Mouse (Mus musculus): ENCODE measurements around the gene Elp4.

Gene Elp4

DNA sequence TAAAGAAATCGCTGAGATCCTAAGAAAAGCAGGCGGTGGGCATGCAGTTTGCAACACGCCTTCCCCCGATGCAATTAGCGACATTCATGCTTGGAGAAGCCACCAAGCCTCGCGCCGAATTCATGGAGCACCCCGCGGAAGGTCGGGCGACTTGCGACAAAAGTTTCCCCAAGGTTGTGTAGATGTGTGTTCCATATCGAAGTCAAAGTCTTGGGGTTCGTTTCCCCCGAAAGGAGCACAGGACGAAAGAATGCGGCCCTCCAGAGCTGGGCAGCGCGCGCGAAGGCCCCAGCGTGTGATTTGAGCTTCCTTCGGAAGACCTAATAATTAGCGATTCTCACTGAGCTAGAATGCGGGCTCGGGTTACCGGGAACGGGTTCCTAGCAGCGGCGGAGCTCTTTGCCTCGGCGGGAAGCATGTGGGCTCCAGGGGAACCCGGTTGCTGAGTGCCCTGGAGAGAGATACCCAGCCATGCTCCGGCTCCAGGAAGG, 234.9 kb downstream of the Elp4 start:
- no peak for DNase-seq

DNA sequence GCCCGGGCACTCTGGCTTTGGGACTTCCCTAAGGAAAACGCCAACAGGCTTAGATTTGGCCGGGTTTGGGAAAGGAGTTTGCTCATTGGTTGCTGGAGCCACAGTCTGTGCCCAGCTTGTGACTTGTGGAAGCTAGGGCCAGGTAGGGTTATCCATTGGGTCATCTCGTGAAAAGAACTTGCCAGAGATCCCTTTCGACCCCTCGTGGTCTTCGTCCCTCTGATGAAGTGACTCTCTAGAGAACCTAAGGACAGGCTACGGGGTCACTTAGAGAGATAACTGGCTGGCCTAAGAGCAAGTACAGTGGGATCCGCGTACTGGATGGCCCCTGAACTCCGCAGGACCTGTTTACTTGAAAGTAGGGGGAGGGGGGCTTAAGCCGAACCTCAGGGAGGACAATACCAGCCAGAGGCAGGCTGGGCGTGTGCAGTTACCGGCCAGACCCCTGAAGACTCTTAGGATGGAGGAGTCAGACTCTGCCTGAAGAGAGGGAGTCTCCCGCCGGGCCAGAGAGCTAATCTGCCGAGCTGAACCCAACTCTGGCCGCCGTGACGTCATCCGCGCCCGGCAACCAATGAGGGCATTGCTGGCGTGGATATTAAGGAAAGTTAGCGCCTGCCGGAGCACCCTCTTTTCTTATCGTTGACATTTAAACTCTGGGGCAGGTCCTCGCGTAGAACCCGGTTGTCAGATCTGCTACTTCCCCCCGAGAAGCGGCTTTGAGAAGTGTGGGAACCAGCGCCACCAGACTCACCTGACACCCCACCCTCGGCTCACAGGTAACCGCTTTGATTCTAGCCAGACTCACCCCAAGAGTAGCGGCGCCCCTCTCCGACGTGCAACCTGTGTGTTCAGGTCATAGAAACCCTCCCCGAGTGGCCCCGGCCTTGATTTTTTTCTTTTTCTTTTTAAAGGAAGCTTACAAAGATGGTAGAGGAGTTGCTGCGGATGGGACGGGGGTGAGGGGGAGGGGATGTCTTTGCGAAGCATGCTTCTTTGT, 235.8 kb downstream of the Elp4 start, which contains the start of gene Pax6:
Gene Pax6 (plus strand): TSS at position 630 of the 1,000 bp plus-strand sequence.
- DNase-seq = no peak

DNA sequence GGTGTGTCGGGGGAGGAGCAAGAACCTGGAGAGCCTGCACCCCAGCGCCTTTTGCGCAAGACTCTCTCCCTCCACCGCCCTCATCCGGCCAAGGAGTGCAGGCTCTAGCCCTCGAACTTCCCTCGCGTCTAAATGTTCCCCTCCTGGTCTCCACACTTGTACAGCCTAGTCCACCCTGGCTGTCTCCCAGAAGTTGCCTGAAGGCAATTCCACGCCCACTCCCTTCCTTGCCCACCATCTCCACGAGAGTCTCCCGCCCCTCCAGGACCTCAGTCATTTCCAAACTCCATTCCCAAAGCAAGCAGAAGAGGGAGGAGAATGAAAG, 236.8 kb downstream of the Elp4 start:
- DNase-seq = no peak

DNA sequence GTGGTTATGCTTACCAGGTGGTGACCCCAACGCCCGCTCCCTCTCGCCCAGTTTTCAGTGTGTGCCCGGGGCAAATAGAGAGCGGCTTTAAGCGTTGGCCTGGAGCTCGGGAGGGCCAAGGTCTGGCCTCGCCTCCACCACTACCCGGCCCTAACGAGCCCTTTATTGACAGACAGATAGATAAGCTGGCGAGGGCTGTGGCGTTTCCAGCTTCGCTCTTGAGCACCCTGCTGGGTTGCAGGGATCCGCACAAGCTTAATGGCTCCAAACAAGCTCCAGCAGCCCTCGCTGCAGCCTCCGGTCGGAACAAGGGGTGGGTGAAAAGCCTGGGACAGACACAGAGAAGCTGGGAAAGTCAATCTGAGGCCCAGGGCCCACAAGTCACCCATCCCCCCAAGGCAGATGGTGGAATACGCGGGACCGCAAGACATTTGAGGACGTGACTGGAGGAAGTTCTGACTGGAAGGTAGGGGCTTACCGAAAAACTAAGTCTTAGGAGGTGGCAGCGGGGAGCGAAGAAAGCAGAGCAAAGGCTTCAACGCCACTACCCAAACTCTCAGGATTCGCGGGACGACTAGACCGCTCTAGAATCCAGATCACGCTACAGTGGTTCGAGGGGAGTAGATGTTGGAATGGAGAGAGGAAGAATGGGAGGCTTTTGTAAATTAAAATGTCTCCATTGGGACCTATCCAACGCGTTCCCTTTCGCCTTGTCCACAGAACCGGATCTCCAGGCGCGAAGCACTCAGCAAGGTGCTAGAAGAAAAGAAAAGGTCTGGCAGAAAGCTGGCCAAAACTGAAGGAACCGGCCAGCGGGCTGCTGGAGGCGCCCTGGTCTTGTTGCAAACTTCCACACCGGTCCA, 237.4 kb downstream of the Elp4 start:
- DNase-seq = no peak

DNA sequence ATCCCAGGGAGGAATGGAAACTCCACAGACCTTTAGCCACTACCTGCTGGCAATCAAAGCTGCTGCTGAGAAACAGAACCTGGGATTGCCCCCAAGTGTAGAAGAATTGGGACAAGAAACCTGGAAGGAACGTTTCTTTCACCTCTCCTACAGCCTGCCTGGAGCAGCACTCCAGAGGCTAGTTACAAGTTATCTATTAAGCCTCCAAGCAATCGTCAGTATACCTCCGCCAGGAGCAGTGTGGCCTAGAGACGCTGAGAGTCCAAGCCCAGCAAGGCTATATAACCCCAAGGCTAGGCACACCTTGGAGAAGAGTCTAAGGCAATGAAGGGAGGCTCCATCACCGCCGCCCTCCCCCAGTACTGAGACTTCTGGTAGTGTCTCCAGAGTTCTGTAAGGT, 238.0 kb downstream of the Elp4 start:
- no peak for DNase-seq

DNA sequence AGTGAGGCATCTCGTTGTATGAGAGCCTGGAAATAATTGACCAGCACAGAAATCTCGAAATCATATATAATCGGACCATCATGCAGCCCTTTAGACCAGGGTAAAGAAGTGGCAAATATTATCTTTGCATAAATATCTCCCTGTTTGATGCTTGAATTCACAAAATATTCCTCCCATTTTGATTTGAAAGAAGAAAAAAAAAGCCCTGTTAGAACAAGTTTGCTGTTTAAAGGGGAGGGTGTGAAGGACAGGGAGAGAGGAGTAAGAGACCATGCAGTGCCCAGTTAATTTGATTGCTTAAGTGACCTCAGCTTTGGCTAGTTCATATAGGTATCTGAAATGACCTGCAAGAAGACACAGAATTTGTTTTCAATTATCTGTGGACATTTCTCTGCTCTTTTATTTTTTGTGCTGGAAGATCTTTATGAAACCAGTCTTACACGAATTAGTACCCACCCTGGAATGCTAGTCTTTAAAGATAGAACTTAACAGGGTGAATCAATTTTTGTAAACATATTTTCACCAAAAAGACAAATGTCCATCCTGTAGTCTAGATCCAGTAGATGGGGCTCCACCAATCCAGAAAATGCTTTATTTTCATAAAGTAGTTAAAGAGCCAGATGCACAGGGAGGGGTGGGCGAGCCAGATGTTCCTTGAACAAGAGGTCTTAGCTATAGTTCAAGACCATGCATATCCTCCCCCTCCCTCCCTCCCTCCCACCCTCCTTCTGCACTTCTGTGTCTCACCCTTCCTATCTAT, 238.7 kb downstream of the Elp4 start:
- no peak for DNase-seq

DNA sequence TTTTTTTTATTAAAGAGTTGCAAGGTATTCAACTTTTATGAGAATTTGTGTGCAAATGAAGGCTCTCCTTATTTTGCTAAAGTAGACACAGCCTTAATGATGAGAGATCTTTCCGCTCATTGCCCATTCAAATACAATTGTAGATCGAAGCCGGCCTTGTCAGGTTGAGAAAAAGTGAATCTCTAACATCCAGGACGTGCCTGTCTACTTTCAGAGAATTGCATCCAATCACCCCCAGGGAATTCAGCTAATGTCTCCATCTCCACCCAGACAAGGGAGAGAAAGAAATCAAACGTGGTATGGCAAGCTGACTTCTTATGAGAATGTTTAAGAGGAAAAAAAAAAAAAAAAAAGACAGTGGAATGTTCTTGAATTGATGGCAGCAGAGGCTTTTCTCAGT, 239.4 kb downstream of the Elp4 start:
- DNase-seq = no peak

DNA sequence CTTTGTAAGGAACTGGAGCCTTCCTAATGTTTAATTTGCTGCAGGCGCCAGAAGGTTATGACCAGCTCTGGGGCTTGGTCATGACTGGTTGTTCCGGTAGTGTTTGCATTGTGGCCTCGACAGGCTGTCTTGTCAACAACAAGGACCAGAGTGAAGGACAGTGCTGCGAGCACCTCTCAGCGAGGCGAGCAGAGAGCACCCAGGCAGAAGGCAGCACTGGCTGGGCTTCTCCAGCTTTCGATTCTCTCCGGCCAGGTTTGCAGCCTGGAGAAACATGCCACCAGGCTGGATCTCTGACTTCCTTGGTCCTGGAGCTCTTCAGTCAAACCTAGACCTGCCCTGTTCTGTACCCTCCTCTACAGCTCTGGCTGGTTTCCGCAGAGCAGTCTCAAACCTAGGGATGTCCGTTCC, 241.3 kb downstream of the Elp4 start:
- no peak for DNase-seq

DNA sequence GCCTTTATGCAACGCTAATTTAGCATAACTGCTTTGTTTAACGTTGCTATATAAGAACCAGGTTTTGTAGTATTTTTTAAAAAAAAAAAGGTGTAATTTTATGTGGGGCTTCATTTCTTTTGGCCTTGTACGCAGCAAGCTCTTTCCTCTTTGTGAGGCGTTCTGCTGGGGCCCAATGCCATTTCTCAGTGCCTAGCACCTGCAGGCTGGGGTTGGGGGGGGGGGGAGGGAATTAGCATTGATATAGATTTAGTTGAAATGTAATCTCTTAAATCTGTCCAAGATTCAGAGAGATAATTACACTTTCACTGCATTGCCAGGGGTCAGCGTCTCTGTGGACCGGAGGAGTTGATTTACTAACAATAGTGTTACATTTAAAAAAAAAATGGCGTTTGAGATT, 241.8 kb downstream of the Elp4 start:
- DNase-seq = no peak

DNA sequence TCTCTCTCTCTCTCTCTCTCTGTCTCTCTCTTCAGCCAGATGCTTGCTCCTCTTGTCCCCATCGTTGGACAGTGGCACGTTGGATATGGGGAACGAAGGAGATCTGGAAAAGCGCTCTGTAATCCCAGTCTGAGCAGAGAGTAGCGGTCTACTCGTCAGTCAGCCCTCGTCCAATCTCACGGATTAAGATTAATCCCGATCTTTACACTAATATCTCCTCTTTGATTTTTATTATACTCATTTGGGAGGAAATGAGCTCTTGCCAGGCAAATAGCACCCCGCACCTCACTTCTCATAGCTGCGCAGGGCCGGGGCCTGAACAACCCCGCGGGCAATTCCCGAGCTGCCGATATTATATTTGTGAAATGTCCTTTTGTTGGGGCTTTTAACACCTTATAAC, 242.2 kb downstream of the Elp4 start:
- no peak for DNase-seq

DNA sequence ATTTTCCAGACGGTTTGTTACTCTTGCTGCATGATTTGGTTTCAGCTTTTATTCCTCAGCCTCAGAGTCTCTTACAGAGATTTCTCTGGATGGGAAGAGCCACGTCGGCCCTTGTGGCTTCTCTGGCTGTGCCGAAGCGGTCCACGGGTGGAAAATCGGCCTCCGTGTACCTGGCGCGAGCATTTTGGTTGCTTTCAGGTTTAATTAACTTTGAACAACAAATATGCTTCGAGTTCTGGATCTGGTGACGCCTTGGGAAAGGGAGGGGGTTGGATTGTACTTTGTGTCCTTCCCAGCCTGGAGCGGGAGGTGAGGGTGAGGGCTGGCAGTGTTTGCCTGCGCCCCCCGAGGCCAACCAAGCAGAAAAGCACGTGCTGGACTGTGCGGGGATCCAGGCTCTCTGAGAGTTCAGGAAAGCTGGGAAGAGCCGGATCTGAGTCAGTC, 242.7 kb downstream of the Elp4 start:
- DNase-seq = no peak

DNA sequence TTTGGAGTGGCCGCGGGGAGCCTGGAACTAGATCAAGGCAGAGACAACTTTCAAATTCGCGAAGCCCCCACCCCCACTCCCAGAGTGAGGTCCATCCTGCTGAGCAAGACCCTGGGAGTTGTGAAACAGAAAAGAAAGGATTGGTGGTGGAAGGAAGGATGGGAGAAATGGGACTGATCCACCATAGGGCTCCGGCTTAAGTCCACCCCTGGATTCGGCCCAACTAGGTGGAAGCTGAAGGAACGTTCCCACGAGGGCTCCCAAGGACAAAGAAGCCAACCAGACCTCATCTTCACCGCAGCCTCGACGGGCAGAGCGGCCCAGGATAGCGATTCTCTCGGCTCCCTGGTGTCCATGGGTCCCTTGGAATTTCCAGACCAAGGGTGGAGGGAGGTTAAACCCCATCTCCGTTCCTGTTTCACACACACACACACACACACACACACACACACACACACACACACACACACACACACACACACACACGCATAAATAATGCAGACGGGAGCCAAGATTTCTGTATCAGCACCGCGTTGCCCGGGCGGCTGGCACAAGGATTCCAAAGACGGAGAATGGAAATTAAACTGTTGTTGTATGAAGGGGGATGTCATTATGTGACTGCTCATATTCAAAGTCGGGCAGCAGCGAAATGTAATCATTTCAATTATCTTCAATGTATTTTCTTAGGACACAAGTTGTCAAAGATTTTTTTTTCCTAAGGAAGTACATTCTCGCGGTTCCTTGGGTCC, 243.3 kb downstream of the Elp4 start:
- no peak for DNase-seq

DNA sequence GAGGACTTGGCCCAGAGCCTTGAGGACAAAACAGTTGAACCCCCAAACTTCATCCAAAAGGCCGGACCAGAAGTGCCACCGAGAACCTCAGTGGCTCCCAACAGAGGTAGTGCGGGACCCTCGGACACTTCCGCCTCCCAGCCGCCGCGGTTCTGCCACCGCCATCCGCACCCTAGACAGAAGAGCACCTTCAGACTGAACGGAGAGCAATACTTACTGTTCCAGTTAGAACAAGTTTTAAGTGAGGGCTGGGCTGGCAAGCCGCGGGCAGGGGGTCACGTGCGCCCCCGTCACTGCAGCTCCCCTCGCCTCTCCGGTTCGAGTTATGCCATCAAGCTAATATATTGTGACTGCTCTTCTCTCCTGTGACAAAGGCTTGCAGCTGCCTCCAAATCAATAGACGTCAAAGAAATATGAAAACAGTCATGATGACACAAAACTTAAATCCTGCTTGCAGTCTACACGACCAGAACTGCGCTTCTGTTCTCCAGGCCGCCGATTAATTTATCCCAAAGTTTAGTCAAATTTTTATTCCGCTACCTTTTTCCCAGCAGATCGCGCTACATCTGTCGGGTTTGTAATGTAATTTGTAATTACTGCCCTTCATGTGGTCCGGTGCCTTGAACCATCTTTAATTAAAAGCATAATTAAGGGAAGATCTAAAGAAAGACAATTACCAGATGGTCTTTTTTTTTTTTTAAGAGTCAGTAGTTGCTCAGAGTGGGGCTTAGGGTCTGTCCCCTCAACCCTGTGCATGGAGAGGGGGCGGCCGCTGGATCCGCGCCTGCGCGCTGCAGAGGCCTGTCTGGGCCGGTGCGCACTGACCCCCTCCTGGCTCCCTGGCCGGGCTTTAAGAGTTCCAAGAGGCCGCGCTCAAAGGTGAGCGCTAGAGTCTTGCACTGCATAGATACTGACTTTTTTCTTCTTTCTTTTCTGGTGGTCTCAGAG, 244.2 kb downstream of the Elp4 start:
- DNase-seq = no peak

DNA sequence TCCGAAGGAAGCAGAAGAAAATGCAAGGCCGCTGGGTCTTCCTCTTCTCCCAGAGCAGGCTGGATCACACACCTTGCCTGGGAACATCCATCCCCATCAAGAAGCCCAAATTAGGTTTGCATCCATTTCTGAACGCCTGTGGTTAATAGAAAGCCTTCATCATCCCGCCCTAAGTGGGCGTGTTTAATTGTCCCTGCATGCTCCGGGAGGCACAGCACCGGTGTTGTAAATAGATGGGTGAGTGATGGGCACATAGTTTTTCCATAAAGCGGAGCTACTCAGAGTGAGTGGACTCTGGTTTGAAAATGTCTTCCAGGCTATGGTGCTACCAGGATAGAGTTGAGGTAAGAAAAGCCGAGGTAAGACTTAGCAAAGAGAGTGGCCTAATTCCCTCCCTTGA, 245.0 kb downstream of the Elp4 start:
- no peak for DNase-seq

DNA sequence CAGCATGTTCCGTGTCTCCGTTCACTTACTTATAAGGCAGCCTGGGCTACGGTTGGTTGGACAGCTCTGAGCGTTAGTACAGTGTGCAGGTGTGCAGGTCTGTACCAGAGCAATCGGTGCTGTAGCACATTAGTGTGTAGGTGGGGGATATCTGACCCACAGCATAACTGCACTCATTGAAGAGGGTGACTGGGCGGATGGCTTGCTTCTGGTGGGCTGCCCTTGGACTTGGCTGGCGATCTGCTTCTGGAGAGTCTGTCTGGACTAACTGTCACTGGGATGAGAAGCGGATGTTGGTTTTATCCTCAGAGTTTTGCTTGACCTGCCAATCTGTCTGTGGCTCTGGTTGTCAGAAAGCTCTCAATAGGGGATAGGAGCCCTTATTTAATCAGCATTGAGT, 247.9 kb downstream of the Elp4 start:
- DNase-seq = no peak
